Mouse (Mus musculus) intestine, embryonic 15.5 days (tissue): ENCODE data around the gene Gm2663. TPM values are rescaled to one million over a fixed set of nuclear protein-coding genes. Genes with fewer than 3 reads are reported as not detected.
"Not testable (repeated sequence)": the region's sequence is repeated elsewhere in the genome, so short reads cannot be mapped to it uniquely, and the experiment has no call there.

Experiments used
- ATAC-seq: fragments of 200-750 bp; cut with Nextera tagmentation; 2 replicates; pipeline ENCODE4 v1.8.0; 2017; ENCODE audit warnings: moderate TSS enrichment, moderate library complexity
- H3K27ac ChIP-seq: fragments of 300-500 bp; sonication (generic); 2 replicates; pipeline ENCODE4 v1.5.1; 2015; ENCODE audit warnings: mild to moderate bottlenecking, inconsistent platforms
- H3K27me3 ChIP-seq: fragments of 300-500 bp; sonication (generic); replicated peaks from 2 replicates; pipeline ENCODE4 v1.6.1; 2015; ENCODE audit warnings: inconsistent platforms
- H3K36me3 ChIP-seq: fragments of 300-500 bp; sonication (generic); 2 replicates; pipeline ENCODE4 v1.6.1; 2015; ENCODE audit warnings: inconsistent platforms
- H3K4me1 ChIP-seq: fragments of 300-500 bp; sonication (generic); replicated peaks from 2 replicates; pipeline ENCODE4 v1.6.1; 2015; ENCODE audit warnings: inconsistent platforms
- H3K4me2 ChIP-seq: fragments of 300-500 bp; sonication (generic); replicated peaks from 2 replicates; pipeline ENCODE4 v1.6.1; 2015; ENCODE audit warnings: mild to moderate bottlenecking, inconsistent platforms
- H3K4me3 ChIP-seq: fragments of 300-500 bp; sonication (generic); replicated peaks from 2 replicates; pipeline ENCODE4 v1.5.1; 2015; ENCODE audit warnings: inconsistent platforms
- H3K9ac ChIP-seq: fragments of 300-500 bp; sonication (generic); 2 replicates; pipeline ENCODE4 v1.6.1; 2015; ENCODE audit warnings: inconsistent platforms
- H3K9me3 ChIP-seq: fragments of 300-500 bp; sonication (generic); 2 replicates; pipeline ENCODE4 v1.6.1; 2016; ENCODE audit warnings: inconsistent platforms
- whole genome bisulfite sequencing: fragments of 180-500 bp; shearing (Covaris S2); methylation state at CpG from one replicate; pipeline ENCODE4 v1.1.7; 2015; 5-methylcytosine and 5-hydroxymethylcytosine counted together
- polyA plus RNA-seq: library from polyadenylated mRNA; unstranded; fragments of >200 nt; fragmentation: Nextera tagmentation; extraction: Ambion mirVana; gene quantifications from 2 replicates; pipeline ENCODE4 v1.2.1, GENCODE M21; 2015

The Gm2663 gene
- polyA plus RNA-seq, 1 experiment from 2014 or later = 0.62 TPM

- Histone ChIP-seq H3K4me3 (no peak overlapping the region), H3K4me1 (no peaks in the 10 kb centered on the region), H3K4me2 (no peak overlapping the region), H3K9me3 (no peaks in the 10 kb centered on the region), H3K27me3 (no peaks in the 10 kb centered on the region), H3K9ac (no peak overlapping the region), H3K36me3 (no peaks in the 10 kb centered on the region), H3K27ac (no peak overlapping the region)
- WGBS = 85% methylated on average over 2 of the region's 2 CpGs
- no peak for ATAC-seq
Observed at GRCm38 (mm10) chr6:41019140-41019539, 19.9 kb upstream of the Gm2663 start.

- Histone ChIP-seq H3K4me2 (no peak overlapping the region), H3K4me1 (no peaks in the 10 kb centered on the region), H3K4me3 (no peak overlapping the region), H3K9me3 (no peaks in the 10 kb centered on the region), H3K27ac (no peak overlapping the region), H3K36me3 (no peaks in the 10 kb centered on the region), H3K9ac (no peak overlapping the region), H3K27me3 (no peaks in the 10 kb centered on the region)
- WGBS = 45% methylated on average over 2 of the region's 2 CpGs
- no peak for ATAC-seq
Observed at GRCm38 (mm10) chr6:41018629-41019028, 19.4 kb upstream of the Gm2663 start.

- H3K9me3 ChIP-seq = no peaks in the 10 kb centered on the region
- no peak overlapping the region for H3K4me2 ChIP-seq
- H3K27me3 ChIP-seq = no peaks in the 10 kb centered on the region
- 76% methylated on average over 4 of the region's 4 CpGs for WGBS
- no peak for ATAC-seq
- no peaks in the 10 kb centered on the region for H3K4me1 ChIP-seq
- no peak overlapping the region for H3K27ac ChIP-seq
- no peaks in the 10 kb centered on the region for H3K36me3 ChIP-seq
- no peak overlapping the region for H3K9ac ChIP-seq
- no peak overlapping the region for H3K4me3 ChIP-seq
Observed at GRCm38 (mm10) chr6:41015065-41015464, 15.8 kb upstream of the Gm2663 start.

- not testable (repeated sequence) for H3K27me3 ChIP-seq, H3K9ac ChIP-seq, H3K4me3 ChIP-seq, H3K4me1 ChIP-seq, H3K4me2 ChIP-seq, H3K36me3 ChIP-seq, ATAC-seq, H3K27ac ChIP-seq, H3K9me3 ChIP-seq
- 87% methylated on average over 2 of the region's 2 CpGs for WGBS
Observed at GRCm38 (mm10) chr6:40964454-40964853, 34.8 kb downstream of the Gm2663 start, which contains the start of gene 1810009J06Rik. 1810009J06Rik (plus strand) TSS chr6:40964754.

GRCm38 (mm10) chr6:40953716-40954115, 45.6 kb downstream of the Gm2663 start:
- Histone ChIP-seq H3K27me3 (no peaks in the 10 kb centered on the region), H3K27ac (no peak overlapping the region), H3K4me3 (no peak overlapping the region), H3K4me1 (no peaks in the 10 kb centered on the region), H3K36me3 (no peaks in the 10 kb centered on the region), H3K4me2 (no peak overlapping the region), H3K9me3 (no peaks in the 10 kb centered on the region), H3K9ac (no peak overlapping the region)
- 56% methylated on average over 2 of the region's 2 CpGs for WGBS
- no peak for ATAC-seq

GRCm38 (mm10) chr6:40951770-40952169, 47.5 kb downstream of the Gm2663 start, which contains the start of gene Gm4744:
Gm4744 (minus strand) TSS chr6:40951870.
- no peak for ATAC-seq
- Histone ChIP-seq H3K4me2 (no peak within 1 kb of the TSS), H3K4me3 (no peak within 1 kb of the TSS), H3K27ac (no peak within 1 kb of the TSS), H3K4me1 (no peaks in the 10 kb centered on the region), H3K9me3 (no peaks in the 10 kb centered on the region), H3K9ac (no peak within 1 kb of the TSS), H3K27me3 (no peaks in the 10 kb centered on the region), H3K36me3 (no peaks in the 10 kb centered on the region)

Other genes starting within 250 kb of the Gm2663 start
- not detected in 2 replicates for gene Moxd2, start 112.0 kb downstream of the Gm2663 start, polyA plus RNA-seq
- not detected in 2 replicates for gene Prss58, start 99.1 kb downstream of the Gm2663 start, polyA plus RNA-seq
- not detected in 2 replicates for gene 1700074P13Rik, start 58.9 kb downstream of the Gm2663 start, polyA plus RNA-seq
- not detected in 2 replicates for gene Gm4744, start 47.6 kb downstream of the Gm2663 start, polyA plus RNA-seq
- 0.42 TPM in 1 of 2 replicates, not detected in the other for gene 1810009J06Rik, start 34.7 kb downstream of the Gm2663 start, polyA plus RNA-seq
- gene 2210010C04Rik, start 36.0 kb upstream of the Gm2663 start, polyA plus RNA-seq = 1.5 and 4.1 TPM in 2 replicates